Comparison of ENCODE assay signal across 8 mouse cellular contexts in the genomic region with DNA sequence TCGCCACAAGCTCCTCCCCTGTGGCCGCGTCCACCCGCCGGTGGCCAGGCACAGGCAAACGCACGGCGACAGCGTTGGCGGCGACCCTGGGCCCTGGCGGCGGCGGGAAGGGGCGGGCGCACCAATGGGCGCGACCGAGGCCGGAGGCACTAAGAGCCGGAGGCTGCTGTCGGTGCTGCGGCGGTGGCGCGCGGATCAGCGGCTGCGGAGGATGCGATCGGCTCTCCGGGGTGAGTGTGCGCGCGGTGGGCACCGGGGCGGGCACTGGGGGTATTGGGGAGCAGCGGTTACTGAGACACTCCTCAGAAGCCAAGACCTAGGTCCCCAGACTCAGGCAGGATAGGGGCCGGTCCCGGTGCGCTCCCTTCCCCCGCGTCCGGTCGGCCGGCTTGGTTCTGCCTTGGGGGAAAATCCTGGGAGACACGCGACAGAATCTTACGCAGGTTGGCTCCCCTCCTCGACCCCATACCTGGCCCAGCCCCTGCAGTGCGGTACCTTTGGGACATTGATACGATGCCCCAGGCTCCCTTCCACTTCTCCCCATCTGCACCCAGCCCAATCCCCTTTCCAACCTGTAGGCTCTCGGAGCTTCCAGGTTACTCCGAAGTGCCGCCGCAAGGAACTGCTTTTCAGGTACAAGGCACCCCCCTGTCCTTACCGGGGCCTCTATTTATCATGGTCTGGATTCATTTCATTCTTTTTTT. TPM values are rescaled to one million over a fixed set of nuclear protein-coding genes. Genes with fewer than 3 reads are reported as not detected.
DNase-seq lines count a peak whose midpoint lies in the region; ATAC-seq and TF ChIP-seq lines count a peak whose summit lies in the region.

TSS of gene Dnajc6 (plus strand) at position 115 of the 704 bp plus-strand sequence.

- 1% methylated on average over 55 of the region's 57 CpGs for WGBS in forebrain, postnatal 0 days
- 1% methylated on average over 54 of the region's 57 CpGs for WGBS in intestine, postnatal 0 days
- 2% methylated on average over 54 of the region's 57 CpGs for WGBS in liver, embryonic 14.5 days (ENCODE audit: insufficient replicate concordance)

- peak within 1 kb of the TSS; percentile 66 for H3K9ac ChIP-seq in forebrain, postnatal 0 days
- no peak within 1 kb of the TSS for H3K9ac ChIP-seq in intestine, postnatal 0 days (ENCODE audit: low read depth, low read length)
- H3K9ac ChIP-seq in liver, embryonic 14.5 days (replicated peaks), result no peak within 1 kb of the TSS

- peaks cover 5% of the 10 kb centered on the region for H3K27me3 ChIP-seq in forebrain, postnatal 0 days (ENCODE audit: insufficient read depth, low read length)
- peaks cover 31% of the 10 kb centered on the region for H3K27me3 ChIP-seq in intestine, postnatal 0 days (replicated peaks; ENCODE audit: control insufficient read depth, insufficient read depth, low read length)
- H3K27me3 ChIP-seq in liver, embryonic 14.5 days (ENCODE audit: control insufficient read depth, insufficient read depth, low read length), result peaks cover 31% of the 10 kb centered on the region

- no peak for TF ChIP-seq CTCF in brain, embryonic 14.5 days (IDR thresholded peaks at IDR 0.05; ENCODE audit: borderline replicate concordance, extremely low read depth, insufficient read depth, insufficient read length)
- TF ChIP-seq CTCF in forebrain, postnatal 0 days (IDR thresholded peaks at IDR 0.05; ENCODE audit: low read depth), result 0 out of 2 replicates have a peak, but pooled peaks have one; percentile 12
- TF ChIP-seq CTCF in intestine, postnatal 0 days (IDR thresholded peaks at IDR 0.05; ENCODE audit: low read depth), result no peak
- no peak for TF ChIP-seq CTCF in liver, embryonic 14.5 days (IDR thresholded peaks at IDR 0.05; ENCODE audit: low read depth)

- peaks cover 7% of the 10 kb centered on the region; the same call in 1 of the 2 replicates for H3K4me1 ChIP-seq in forebrain, postnatal 0 days (ENCODE audit: insufficient read depth)
- no peaks in the 10 kb centered on the region for H3K4me1 ChIP-seq in intestine, postnatal 0 days (replicated peaks; ENCODE audit: control insufficient read depth, insufficient read depth, low read length)
- no peaks in the 10 kb centered on the region for H3K4me1 ChIP-seq in liver, embryonic 14.5 days (replicated peaks; ENCODE audit: control insufficient read depth in 2 of 2, insufficient read depth in 2 of 2, low read length in 1 of 2)

- peak; percentile 51 to 53 for DNase-seq in right cerebral cortex, postnatal 10 days (ENCODE audit: low spot score in 2 of 2)
- no peak for DNase-seq in right cerebral cortex, adult 18-20 months
- DNase-seq in brain, embryonic 14.5 days (ENCODE audit: low read depth), result peak; percentile 60
- peak; percentile 57 for DNase-seq in forebrain, postnatal 0 days
- no peak for DNase-seq in liver, embryonic 14.5 days (ENCODE audit: low read depth in 3 of 3, low spot score in 3 of 3)
- peak; percentile 69 for DNase-seq in retina, postnatal 1 day
- DNase-seq in urinary bladder, postnatal 36 days (ENCODE audit: low spot score in 2 of 2), result no peak

- TF ChIP-seq EP300 in liver, embryonic 14.5 days (IDR thresholded peaks at IDR 0.05; ENCODE audit: low read depth), result no peak

- no peaks in the 10 kb centered on the region for H3K9me3 ChIP-seq in forebrain, postnatal 0 days (ENCODE audit: low read length)
- no peaks in the 10 kb centered on the region for H3K9me3 ChIP-seq in intestine, postnatal 0 days (ENCODE audit: control insufficient read depth)
- no peaks in the 10 kb centered on the region for H3K9me3 ChIP-seq in liver, embryonic 14.5 days (ENCODE audit: control insufficient read depth, low read length)

- H3K36me3 ChIP-seq in forebrain, postnatal 0 days (ENCODE audit: insufficient read depth), result no peaks in the 10 kb centered on the region
- no peaks in the 10 kb centered on the region for H3K36me3 ChIP-seq in intestine, postnatal 0 days (ENCODE audit: control insufficient read depth, insufficient read depth)
- H3K36me3 ChIP-seq in liver, embryonic 14.5 days (replicated peaks; ENCODE audit: control insufficient read depth, insufficient read depth, low read depth), result no peaks in the 10 kb centered on the region

- peak within 1 kb of the TSS; percentile 92 for H3K4me2 ChIP-seq in forebrain, postnatal 0 days (ENCODE audit: low read depth)
- peak within 1 kb of the TSS; percentile 90 for H3K4me2 ChIP-seq in intestine, postnatal 0 days (replicated peaks; ENCODE audit: low read depth)
- H3K4me2 ChIP-seq in liver, embryonic 14.5 days (ENCODE audit: low read depth), result peak within 1 kb of the TSS; percentile 50

- H3K4me3 ChIP-seq in forebrain, postnatal 0 days (ENCODE audit: low read depth, low read length), result peak within 1 kb of the TSS; percentile 67
- peak within 1 kb of the TSS; percentile 52 for H3K4me3 ChIP-seq in intestine, postnatal 0 days (ENCODE audit: low read depth, low read length)
- peak within 1 kb of the TSS; percentile 19 to 45 for H3K4me3 ChIP-seq in liver, embryonic 14.5 days (ENCODE audit: insufficient read depth in 1 of 2, low read depth in 2 of 2, low read length in 2 of 2)

- H3K27ac ChIP-seq in forebrain, postnatal 0 days (ENCODE audit: low read depth, low read length), result no peak within 1 kb of the TSS
- no peak within 1 kb of the TSS for H3K27ac ChIP-seq in intestine, postnatal 0 days (ENCODE audit: low read depth, low read length)
- H3K27ac ChIP-seq in liver, embryonic 14.5 days, result no peak within 1 kb of the TSS

- TF ChIP-seq POLR2A in brain, embryonic 14.5 days (IDR thresholded peaks at IDR 0.05; ENCODE audit: borderline replicate concordance, extremely low read depth, insufficient read depth, insufficient read length, poor library complexity, severe bottlenecking), result no peak

- ATAC-seq in forebrain, postnatal 0 days, result peak; percentile 84
- no peak for ATAC-seq in intestine, postnatal 0 days
- ATAC-seq in liver, embryonic 14.5 days (ENCODE audit: insufficient read depth), result no peak

RNA-seq across cellular contexts. Expression of gene Dnajc6, which starts in this region (rescaled TPM):
- polyA plus RNA-seq in brain, embryonic 14.5 days (2012; rRNA removed), result 37.1 and 56.5 TPM in 2 replicates
- 122 and 153 TPM in 2 replicates for total RNA-seq in forebrain, postnatal 0 days (2014; rRNA removed)
- 28.9 and 46.0 TPM in 2 replicates for polyA plus RNA-seq in forebrain, postnatal 0 days (2015; fragmentation: Nextera tagmentation; extraction: Ambion mirVana)
- 0.98 and 1.2 TPM in 2 replicates for polyA plus RNA-seq in intestine, postnatal 0 days (2015; fragmentation: Nextera tagmentation; extraction: Ambion mirVana)
- polyA plus RNA-seq in liver, embryonic 14.5 days (2012; rRNA removed), result 0.15 and 0.16 TPM in 2 replicates
- polyA plus RNA-seq in liver, embryonic 14.5 days (2014; fragmentation: Nextera tagmentation; extraction: Ambion mirVana), result 0.08 and 0.16 TPM in 2 replicates

Comparison
In these comparisons a context has a peak if more than half of its experiments do, and no peak if none do; other contexts are left out.
1. RNA of gene Dnajc6 (polyA plus RNA-seq): 37.1 to 56.5 TPM in brain, embryonic 14.5 days and 28.9 to 46.0 TPM in forebrain, postnatal 0 days; 0.98 to 1.2 TPM in intestine, postnatal 0 days and 0.08 to 0.16 TPM in liver, embryonic 14.5 days; every median in the first group is over 10 times any median in the second.
2. DNase-seq: peak in right cerebral cortex, postnatal 10 days (2 of 2), brain, embryonic 14.5 days (single experiment), forebrain, postnatal 0 days (single experiment) and retina, postnatal 1 day (single experiment); none in right cerebral cortex, adult 18-20 months (single experiment), liver, embryonic 14.5 days (0 of 3) and urinary bladder, postnatal 36 days (0 of 2).
3. Peak in every context shown above with its lines, with median percentiles within 50 percentile points of each other: H3K4me2 ChIP-seq and H3K4me3 ChIP-seq.